Mouse (Mus musculus): Measurements from ENCODE around the gene Gm49383. TPM values are rescaled to one million over a fixed set of nuclear protein-coding genes. Genes with fewer than 3 reads are reported as not detected.

The Gm49383 gene
- polyA plus RNA-seq, 1 experiment: 1.1 TPM

- no peak for DNase-seq (ENCODE audit: extremely low spot score in 1 of 2, low spot score in 1 of 2)
Measured at GRCm38 (mm10) chr12:69204052-69204833, 7.3 kb upstream of the Gm49383 start, which contains the start of gene Gm49384. Gene Gm49384, minus strand, starts transcription at chr12:69204267.

DNA sequence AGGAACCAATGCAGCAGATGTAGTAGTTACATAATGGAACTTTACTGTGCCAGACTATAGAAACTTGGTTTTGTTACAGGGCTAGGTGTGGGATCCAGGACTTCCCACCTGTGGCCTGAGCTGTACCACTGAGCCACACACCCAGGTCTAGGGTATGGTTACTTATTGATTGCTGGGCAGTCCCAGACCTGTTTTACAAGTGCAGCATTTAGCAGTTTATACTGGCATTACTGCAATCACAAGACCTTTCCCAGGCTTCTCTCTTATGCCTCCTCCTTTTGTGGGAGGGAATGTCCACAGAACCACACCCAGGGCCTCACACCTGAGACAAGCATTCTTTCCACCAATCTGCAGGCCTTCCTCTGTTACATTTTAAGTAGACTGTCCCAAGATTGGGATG, 2.1 kb upstream of the Gm49383 start:
- no peak for DNase-seq (ENCODE audit: extremely low spot score in 1 of 2, low spot score in 1 of 2)

- peak; percentile 34 to 57 for DNase-seq (ENCODE audit: extremely low spot score in 1 of 2, low spot score in 1 of 2)
Measured at GRCm38 (mm10) chr12:69198164-69198535, 1.2 kb upstream of the Gm49383 start, which contains the start of gene Dnaaf2. Gene Dnaaf2, minus strand, starts transcription at chr12:69198429.

DNA sequence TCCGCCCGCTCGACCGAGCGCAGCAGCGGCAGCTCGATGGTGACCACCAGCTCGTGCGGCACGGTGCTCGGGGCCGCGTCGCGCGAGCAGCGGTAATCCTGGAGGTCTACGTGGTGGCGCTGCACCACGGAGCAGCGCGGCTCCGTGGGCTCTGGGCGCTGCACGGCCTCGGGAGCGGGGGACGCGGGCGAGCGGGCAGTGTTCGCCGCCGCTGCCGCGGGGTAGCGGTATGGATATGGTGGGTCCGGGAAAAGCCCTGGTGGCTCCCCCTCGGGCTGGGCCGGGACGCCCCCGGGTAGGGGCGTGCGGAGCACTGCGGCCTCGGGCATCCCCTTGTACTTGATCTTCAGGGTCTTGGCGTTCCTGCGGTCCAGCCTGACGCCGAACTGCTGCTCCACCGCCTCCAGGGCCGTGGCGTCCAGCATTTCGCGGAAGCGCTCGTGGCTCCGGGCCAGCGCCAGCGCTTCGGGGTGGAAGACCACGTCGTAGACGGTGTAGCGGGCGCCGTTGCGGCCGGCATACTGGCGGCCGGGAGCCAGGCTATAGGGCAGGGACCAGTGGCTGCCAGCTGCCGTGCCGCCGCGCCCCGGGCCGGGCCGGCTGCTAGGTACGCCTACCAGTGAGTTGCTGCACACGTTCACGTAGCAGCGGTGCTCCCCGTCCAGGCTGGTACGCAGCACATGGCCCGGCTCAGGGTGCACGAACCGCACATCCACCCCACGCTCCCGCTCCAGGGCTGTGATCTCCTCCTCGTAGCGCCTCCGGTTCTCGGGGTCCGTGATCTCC, 667 bp upstream of the Gm49383 start:
- peak in 1 of 2 experiments; percentile 28 for DNase-seq (ENCODE audit: extremely low spot score in 1 of 2, low spot score in 1 of 2)

DNA sequence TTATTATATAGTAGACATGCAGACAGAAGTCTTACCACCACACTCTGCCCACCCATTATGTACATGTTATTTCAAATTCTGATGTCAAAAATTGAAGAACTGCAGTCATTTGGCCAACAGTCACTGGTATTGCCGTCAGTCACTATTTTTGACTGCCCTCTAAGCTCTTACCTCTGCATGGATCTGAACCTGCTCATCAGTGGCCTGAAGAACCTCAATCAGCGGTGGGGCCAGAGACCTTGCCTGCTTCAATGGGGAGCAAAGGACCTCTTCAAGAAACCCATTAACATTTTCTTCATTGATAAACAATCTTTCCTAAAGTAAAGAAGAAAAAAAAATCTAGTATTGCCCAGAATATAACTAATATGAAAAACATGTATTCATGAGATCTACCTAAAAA, 4.3 kb downstream of the Gm49383 start:
- no peak for DNase-seq (ENCODE audit: extremely low spot score in 1 of 2, low spot score in 1 of 2)

DNA sequence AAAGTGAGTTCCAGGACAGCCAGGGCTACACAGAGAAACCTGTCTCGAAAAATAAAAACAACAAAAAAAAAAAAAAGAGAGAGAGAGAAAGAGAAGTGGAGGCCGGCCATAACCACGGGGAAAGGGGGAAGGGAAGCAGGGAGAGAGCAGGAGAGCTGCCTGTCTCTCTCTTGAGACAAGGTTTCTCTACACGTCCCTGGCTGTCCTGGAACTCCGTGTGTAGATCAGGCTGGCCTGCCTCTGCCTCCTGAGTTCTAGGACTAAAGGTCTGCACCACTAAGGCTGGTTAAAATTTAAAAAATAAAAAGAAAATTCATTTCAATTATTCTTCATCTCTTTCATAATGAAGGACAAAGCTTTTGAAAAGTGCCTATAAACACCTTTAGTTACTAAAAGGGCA, 5.5 kb downstream of the Gm49383 start:
- no peak for DNase-seq (ENCODE audit: extremely low spot score in 1 of 2, low spot score in 1 of 2)

- no peak for DNase-seq (ENCODE audit: extremely low spot score in 1 of 2, low spot score in 1 of 2)
Measured at GRCm38 (mm10) chr12:69190522-69190921, 6.4 kb downstream of the Gm49383 start.

- no peak for DNase-seq (ENCODE audit: extremely low spot score in 1 of 2, low spot score in 1 of 2)
Measured at GRCm38 (mm10) chr12:69190074-69190473, 6.8 kb downstream of the Gm49383 start.

- no peak for DNase-seq (ENCODE audit: extremely low spot score in 1 of 2, low spot score in 1 of 2)
Measured at GRCm38 (mm10) chr12:69186811-69187471, 10.0 kb downstream of the Gm49383 start.

- DNase-seq (ENCODE audit: extremely low spot score in 1 of 2, low spot score in 1 of 2): no peak
Measured at GRCm38 (mm10) chr12:69185371-69185770, 11.5 kb downstream of the Gm49383 start.

GRCm38 (mm10) chr12:69184342-69185295, 12.3 kb downstream of the Gm49383 start:
- DNase-seq (ENCODE audit: extremely low spot score in 1 of 2, low spot score in 1 of 2): peak; percentile 19 to 44

- peak; percentile 93 to 99 for DNase-seq (ENCODE audit: extremely low spot score in 1 of 2, low spot score in 1 of 2)
Measured at GRCm38 (mm10) chr12:69183583-69184308, 13.2 kb downstream of the Gm49383 start, which contains the start of the genes Rpl36al and Mgat2. Gene Rpl36al, minus strand, starts transcription at chr12:69184083. Gene Mgat2, plus strand, starts transcription at chr12:69184157.

DNA sequence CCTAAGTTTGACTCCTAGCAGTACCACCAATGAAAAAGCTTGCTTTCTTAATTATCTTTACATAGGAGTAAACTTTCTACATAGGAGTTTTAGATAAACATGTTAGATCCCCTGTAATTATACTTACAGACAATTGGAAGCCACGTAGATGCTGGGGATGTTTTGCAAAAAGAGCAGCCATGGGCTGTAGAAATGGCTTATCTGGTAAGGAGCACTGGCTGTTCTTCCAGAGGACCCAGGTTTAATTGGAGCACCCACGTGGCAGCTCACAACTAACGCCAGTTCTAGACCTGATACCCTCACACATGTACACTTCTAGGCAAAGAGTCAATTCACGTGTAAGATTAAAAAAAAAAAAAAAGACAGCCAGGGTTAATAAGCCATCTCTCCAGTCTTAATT, 15.1 kb downstream of the Gm49383 start:
- no peak for DNase-seq (ENCODE audit: extremely low spot score in 1 of 2, low spot score in 1 of 2)

DNA sequence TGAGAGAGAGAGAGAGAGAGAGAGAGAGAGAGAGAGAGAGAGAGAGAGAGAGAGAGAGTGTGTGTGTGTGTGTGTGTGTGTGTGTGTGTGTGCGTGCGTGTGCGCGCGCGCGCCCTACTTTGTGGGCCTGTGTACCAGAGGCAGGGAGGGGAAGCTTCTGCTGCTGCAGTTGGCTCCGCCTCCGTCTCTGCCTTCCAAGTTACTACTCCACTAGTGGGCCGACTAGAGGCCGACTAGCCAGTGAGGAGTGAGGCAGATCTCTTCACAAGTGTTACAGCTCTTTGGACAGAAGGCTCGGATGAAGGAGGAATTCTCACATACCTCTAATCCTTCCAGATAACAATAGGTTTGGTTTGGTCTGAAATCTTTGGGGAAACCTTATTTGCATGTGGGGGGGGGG, 17.5 kb downstream of the Gm49383 start:
- no peak for DNase-seq (ENCODE audit: extremely low spot score in 1 of 2, low spot score in 1 of 2)

GRCm38 (mm10) chr12:69177526-69177925, 19.4 kb downstream of the Gm49383 start:
- DNase-seq (ENCODE audit: extremely low spot score in 1 of 2, low spot score in 1 of 2): no peak

DNA sequence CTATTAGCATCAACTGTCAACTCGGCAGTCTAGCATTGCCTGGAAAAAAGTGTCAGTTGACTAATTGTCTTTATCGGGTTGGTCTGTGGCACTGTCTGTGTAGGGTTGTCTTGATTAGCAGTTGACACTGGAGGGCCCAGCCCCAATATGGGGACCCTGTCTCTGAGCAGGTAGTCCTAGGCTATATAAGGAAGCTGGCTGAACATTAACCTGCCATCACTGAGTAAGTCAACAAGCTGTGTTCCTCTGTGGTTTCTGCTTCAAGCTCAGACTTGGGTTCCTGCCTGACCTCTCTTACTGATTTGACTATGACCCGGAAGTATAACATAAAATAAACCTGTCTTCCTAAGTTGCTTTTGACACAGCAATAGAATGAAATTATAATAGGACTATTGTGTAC, 20.9 kb downstream of the Gm49383 start:
- no peak for DNase-seq (ENCODE audit: extremely low spot score in 1 of 2, low spot score in 1 of 2)

GRCm38 (mm10) chr12:69171307-69171706, 25.6 kb downstream of the Gm49383 start:
- DNase-seq (ENCODE audit: extremely low spot score in 1 of 2, low spot score in 1 of 2): no peak

GRCm38 (mm10) chr12:69168461-69169106, 28.3 kb downstream of the Gm49383 start, which contains the start of gene Lrr1:
Gene Lrr1, plus strand, starts transcription at chr12:69168814.
- peak; percentile 61 to 85 for DNase-seq (ENCODE audit: extremely low spot score in 1 of 2, low spot score in 1 of 2)

All from frontal cortex, adult 2 months (tissue).